Mouse (Mus musculus) T-helper 1 cell (primary cell): Measurements from ENCODE around the gene Bik.

ENCODE experiments used
- in situ Hi-C: fragments of 300-600 bp; cut with MboI, MseI; formaldehyde crosslinking; loops from one replicate; pipeline ENCODE4 v1.15.1; 2025; ENCODE audit warnings: high pct_unique_total_duplicates

The Bik gene

DNA sequence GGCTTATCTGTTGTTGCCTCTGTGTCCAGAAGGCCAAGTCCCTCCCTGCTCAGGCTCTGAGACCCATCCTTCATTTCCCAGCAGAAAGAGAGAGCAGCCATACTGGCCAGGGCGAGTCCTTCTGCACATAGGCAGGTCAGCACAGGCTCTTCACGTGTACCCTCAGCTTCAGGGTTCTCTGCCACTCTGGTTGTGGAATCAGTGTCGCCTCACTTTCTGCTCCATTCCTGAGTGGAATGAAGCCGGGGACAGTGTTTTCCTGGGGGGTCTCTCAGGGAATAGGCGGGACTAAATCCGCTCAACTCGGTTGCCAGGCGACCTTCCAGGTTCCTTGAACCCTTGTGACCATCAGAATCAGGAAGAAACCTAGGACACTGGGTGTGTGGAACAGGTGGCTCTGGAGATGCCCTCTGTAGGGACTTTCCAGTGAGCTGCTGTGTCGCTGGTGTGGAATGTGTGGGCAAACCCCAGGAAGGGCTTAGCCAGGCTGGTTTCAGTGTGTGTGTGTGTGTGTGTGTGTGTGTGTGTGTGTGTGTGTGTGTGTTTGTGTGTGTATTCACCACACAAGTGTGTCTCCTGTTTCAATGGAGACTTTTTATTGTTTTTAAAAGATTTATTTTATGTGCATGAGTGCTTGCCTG, 15.1 kb downstream of the Bik start:
- in situ Hi-C loops: no loop called here

DNA sequence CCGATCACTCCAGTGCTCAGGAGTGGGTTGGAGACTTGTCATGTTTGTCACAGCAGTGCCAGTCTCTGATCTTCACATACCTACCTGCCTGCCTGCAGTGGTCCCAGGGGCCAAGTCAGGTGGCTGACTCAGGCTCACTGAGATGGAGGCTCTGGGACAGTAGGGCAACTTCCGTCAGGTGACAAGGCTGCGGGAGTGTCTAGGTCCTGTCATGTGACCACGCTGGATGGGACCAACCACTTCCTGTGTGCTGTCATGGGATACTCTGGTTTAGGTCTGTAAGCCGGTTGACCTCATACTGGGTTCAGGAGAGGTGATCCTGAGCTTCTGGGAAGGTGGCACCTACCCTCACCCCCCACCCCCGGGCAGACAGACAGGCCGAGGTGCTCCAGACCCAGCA, 19.4 kb downstream of the Bik start:
- in situ Hi-C loops: no loop called here

DNA sequence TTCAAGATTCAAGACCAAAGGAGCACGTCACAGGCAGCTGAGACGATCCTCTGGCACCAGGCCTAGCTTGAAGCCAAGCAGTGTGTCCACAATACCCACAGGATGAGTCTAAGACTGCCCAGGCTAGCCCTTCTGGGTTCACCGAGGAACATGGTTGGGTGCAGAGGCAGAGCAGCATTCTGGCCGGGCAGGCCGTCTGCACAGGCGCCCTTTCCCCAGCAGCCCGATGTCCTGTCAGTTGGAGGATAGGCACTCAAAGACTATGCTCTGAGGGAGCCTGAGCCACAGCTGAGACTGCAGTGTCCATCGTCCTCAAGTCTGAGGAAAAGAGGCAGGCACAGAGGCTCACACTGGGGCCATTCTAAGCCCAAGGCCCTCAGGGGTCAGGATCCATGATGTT, 20.5 kb downstream of the Bik start:
- in situ Hi-C loops: no loop called here

DNA sequence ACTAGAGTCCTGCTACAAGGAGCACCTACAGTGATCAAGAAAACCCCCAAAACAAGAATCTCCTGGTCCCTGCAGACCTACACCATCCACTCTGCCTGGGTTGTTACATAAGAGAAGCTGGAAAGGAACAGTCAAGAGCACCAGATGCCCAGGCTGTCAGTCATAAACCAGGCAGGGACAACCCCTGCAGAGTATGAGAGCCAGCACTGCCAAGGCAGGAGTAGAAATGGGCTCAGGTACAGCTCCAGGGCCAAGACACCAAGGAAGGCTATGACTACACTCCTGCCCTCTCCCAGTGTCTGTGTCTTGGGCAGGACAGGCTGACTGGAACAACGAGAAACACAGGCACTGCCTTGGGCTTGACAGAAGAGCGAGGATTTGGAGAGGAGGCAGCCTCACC, 23.5 kb downstream of the Bik start:
- in situ Hi-C loops: no loop called here

DNA sequence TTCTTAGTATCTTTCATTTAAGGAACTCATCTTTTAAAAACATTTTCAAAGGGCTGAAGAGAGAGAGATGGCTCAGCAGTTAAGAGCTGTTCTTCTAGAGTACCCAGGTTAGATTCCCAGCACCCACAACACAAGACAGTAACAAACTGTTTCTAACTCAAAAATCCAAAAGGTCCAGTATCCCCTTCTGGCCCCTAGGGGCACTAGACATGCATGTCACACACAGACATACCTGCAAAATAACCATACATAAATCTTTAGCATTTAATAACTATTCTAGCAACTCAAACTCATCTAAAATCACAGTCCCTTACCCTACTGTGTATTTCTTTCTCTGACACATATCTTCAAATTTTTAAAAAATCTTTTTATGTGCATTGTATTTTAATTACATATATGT, 27.2 kb downstream of the Bik start:
- in situ Hi-C loops: no loop called here

DNA sequence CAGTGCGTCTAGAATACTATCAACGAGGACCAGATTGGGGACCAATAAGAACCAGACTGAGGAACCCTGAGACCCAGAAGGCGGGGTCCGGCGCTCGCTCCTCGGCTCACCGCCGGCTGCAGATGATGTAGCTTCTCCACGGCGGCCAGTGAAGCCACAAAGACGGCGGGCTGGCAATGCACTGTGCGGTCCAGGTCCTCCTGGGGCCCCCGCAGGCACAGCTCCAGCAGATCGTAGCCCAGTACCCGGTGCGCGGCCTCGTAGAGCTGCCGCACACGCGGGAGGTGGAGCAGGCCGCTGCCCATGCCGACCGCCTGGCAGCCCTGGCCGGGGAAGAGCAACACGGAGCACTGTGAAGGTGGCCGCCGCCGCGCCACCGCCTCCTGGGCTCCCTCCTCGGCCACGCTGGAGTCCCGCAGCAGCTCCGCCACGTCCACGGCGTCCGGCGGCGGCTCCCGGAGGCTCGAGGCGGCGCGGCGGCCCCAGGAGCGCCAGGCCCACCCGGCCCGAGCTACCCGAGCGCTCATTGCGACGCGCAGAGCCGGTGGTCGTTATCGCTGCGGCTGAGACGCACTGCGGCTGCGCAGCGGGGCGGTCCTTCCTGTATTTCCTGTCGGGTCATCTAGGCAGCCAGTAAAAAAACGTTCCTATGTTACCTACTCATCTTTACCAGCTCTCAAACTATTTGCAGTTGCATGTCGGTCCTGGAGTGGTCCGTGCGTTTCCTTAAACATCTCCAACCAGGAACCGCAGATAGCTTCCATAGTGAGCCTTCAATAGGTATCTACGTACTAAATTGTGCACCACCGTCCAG, 28.7 kb downstream of the Bik start:
- in situ Hi-C loops: no loop called here

DNA sequence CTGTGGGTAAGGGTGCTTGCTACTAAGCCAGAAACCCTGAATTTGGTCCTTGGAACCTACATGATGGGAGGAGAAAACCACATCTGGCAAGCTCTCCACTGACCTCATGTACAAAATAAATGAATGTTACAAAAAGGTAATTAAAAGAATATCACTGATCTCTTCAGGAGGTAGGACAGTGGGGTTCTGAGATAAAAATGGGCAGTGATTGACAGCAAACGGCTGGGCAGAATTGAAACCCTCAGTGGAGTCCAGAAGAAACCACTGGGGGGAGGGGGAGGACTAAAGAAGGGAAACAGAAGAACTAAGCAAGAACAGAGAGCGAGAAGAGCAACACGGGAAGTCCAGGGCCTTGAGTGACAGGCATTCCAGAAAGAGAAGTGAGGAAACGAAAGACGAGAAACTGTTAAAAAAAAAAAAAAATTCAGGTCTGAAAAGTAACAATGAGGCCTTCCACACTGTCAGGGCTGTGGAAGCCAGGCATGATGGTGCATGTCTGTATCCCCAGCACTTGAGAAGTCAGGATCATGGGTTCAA, 34.3 kb downstream of the Bik start:
- in situ Hi-C loops: no loop called here

DNA sequence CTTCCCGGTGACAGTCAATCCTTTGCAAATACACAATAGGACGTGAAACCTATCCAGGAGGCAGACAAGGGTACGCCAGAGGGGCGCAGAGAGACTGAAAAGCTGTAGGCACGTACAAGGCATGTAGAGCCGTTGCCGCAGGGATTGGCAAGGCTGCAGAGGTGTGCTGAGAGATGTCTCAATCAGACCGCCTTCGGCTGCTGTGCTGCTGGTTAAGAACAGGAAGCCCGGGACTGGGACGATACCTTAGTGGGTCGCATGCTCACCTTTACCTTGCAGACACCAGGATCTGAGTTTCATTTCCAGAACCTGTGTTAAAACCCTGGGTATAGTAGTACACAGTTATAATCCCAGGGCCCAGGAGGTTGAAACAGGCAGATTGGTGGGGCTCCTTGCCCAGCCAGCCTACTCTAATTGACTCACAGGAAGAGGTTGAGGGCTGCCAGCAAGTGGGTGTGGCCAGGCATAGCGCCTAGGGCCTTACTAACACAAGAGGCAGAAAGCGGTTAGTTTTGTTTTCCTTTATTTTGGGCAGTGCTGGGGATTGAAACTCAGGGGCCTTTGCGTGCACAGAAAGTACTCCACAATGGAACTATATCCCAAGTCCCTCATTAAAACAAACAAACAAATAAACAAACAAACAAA, 36.1 kb downstream of the Bik start:
- in situ Hi-C loops: no loop called here

DNA sequence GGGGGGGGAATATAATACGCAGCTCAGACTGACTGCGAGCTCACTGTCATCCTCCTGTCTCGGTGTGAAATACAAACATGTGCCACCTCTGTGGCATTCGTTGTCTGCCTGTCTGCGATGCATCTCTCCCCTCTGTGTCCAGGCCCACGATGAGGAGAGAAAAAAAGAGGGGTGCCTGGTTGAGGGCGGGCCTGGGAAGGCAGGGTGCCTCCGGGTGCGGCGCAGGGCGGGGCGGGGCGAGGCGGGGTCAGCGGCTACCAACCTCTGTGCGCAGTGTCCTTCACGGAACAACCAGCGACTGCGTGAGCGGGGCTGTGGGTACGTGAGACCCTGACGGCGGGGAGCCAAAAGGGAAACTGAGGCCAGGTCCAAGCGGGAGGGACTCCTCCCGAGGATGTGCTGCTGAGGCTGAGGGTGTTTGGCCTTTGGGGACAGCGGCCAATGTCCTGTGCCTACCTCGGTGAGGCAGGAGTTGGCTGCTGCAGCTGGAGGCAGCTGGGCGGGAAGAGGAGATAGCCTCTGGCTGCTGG, 36.7 kb downstream of the Bik start, which contains the start of the genes Tspo and Mcat:
Gene Tspo (plus strand): TSS at position 266 of the 530 bp plus-strand sequence.
Gene Mcat (minus strand): TSS at position 461 of the 530 bp plus-strand sequence.
- in situ Hi-C loops: no loop called here

DNA sequence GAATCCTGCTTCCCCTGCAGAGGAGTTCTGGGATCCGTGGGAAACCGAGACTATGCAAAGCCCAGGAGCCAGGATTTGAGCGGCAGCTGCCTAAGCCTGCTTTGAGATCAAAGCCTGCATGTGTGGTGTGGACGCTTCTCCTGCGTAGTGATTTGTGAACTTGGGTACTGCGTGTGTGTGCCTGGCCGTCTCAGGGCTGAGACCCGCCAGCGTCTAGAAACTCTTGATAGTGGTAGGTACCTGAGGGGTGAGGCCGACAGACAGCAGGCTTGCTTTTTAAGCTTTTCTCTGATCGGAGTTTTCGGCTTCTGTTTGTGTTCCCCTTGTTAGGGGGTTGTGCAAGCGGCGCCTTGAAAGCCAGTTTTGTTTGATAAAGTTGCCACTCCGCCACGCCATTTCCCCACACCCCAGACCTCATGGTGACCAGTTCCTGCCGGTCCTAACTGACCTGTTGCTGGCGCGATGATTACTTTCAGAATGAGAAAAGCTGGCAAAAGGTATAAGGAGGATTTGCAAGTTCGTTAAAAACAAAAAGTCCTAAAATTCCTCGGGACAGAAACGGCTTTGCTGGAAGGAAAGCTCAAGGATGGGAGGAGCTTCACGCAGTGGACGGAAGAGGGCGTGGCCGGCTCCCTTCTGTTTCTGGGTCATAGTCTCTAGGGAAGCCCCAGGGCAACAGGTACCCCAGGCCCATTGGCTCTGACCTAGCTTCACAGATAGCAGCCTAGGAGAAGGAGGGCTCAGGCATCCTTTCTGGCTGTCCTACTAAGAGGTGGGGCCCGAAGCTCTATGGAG, 37.4 kb downstream of the Bik start:
- in situ Hi-C loops: no loop called here

DNA sequence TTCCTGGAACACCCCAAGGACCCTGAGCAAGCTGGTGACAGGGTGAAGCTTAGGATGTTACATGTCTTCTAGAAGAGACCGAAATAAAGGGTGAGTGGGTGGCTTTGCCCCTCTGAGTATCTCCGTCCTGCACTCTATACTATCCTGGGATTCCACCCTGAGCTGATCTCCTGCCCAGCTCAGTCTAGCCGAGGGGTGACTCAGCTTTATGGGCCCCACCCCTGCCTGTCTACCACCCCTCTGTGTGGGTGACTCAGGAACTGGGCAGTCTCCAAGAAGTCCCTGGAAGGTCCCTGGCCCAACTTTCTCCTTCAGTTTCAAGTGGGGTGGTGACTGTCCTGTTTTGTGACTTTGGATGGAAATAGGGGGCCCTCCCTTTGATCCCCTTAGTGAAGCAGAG, 38.8 kb downstream of the Bik start:
- in situ Hi-C loops: no loop called here

DNA sequence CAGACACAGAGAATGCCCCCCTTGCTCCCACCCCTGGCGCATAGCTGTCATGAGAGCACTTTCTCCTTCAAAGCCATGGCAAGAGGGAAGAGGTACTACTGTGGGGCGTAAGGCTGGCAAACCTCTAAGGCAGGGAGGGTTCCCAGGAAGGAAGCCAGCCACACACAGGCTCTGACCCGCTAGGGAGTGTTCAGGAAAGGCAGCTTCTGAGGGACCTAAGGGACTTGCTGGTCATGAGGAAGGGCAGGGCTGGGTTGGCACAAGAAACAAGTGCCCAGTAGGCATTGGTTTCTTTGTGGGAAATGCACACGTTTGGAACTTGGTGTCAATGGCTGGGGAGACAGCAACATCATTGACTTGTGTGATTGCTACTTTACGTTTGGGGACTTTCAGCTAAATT, 39.3 kb downstream of the Bik start:
- in situ Hi-C loops: no loop called here

DNA sequence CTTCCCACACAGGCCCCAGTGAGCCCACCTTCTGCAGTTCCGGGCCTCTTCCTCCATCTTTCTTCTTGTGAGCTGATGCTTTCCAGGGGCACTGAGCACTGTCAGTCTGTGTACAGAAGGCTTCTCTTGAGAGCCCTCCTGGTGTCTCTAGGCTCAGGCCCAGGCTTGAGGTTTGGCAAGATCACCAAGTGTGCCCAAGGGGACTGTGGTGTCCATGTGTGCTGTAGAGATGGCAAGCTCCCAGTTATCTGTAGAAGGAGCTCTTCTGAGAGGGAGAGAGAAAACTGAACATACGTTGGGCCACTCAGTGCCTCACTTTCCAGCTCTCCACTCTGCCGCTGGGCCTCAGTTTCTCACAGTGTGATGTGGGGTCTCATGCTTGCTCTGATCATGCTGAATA, 41.1 kb downstream of the Bik start:
- in situ Hi-C loops: no loop called here

DNA sequence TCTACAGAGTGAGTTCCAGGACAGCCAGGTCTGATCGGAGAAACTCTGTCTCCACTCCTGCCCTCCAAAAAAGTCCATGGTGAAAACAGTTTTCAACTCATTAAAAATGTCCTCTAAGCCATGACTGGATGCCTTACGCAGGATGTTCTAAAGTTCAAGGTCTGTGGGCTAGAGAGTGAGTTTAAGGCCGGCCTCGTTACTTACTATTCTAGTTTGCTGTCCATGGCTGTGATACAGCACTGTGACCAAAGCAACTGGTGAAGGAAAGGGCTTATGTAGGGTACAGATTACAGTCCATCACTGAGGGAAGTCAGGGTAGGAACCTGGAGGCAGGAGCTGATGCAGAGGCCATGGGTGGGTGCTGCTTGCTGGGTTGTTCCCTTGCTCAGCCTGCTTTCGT, 41.9 kb downstream of the Bik start:
- in situ Hi-C loops: no loop called here

DNA sequence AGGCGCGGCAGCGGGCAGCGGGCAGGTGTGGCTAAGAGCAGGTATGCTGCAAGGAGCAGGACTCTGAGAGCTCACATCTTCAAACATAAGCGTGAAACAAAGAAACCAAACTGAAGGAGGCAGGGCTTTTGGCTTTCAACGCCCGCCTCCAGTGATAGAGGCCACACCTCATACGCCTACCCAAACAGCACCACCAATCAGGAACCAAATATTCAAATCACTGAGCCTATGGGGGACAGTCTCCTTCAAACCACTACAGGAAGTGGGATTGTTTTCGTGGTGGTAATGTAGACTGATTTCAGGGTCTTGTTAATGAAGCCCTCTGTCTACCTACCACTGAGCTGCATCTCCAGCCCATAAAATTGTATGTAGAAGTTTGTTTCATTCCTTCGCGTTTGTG, 43.0 kb downstream of the Bik start:
- in situ Hi-C loops: no loop called here

DNA sequence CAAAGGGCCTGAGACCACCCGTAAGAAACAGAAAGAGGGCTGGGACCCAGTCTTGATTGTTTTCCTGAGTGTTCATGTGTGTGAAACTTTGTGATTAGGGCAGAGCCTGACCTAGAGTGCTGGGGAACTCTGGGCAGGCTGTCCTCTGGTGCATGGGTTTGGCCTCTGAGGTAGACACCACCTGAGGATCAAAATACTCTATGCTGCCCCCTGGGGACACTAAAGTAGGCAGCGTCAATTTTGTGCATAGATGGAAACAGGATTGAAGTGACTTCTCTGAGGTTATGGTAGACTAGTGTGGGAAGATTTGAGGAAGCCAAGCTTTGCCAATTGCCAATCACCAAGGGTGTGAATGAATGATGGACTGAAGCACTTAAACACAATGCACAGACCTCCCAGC, 44.0 kb downstream of the Bik start:
- in situ Hi-C loops: no loop called here

DNA sequence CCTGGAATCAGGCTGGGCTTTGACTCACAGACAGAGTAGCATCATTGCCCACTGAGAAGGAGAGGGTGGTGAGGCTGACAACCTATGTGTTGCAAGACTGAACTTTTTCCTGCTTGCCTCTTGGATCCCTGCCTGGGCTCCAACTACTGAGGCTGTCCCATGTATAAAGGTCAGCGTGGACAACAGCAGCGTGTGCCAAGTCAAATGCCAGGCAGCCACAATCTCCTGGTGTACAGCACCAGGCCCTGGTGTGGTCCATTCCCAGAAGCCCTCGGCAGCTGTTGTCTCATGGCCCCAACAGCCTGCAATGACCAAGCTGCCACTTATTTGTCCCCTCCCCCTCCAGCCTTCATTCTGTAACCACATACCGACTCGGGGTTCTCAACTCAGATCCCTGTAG, 45.0 kb downstream of the Bik start:
- in situ Hi-C loops: no loop called here

DNA sequence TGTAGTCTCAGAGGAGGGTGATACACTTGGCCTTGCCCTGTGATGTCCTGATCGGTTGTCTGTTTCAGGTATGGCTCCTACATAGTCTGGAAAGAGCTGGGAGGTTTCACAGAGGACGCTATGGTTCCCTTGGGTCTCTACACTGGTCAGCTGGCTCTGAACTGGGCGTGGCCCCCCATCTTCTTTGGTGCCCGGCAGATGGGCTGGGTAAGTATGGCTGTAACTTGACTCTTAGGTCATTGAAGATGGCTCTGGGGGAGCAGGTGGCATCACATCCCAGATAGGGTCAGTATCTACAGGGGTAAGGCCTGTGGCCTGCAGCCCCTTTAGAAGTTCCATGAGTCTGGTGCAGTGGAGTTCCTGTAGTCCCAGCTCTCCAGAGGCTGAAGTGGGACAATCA, 45.5 kb downstream of the Bik start:
- in situ Hi-C loops: no loop called here

DNA sequence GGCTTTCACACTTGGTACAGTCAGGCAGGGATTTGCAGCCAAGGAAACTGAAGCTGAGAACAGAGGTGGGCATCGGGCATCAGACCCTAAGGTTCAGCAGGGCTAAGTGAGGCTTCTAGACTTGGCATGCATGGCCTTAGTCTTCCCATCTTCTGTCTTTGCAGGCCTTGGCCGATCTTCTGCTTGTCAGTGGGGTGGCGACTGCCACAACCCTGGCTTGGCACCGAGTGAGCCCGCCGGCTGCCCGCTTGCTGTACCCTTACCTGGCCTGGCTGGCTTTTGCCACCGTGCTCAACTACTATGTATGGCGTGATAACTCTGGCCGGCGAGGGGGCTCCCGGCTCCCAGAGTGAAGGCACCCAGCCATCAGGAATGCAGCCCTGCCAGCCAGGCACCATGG, 46.9 kb downstream of the Bik start:
- in situ Hi-C loops: no loop called here

DNA sequence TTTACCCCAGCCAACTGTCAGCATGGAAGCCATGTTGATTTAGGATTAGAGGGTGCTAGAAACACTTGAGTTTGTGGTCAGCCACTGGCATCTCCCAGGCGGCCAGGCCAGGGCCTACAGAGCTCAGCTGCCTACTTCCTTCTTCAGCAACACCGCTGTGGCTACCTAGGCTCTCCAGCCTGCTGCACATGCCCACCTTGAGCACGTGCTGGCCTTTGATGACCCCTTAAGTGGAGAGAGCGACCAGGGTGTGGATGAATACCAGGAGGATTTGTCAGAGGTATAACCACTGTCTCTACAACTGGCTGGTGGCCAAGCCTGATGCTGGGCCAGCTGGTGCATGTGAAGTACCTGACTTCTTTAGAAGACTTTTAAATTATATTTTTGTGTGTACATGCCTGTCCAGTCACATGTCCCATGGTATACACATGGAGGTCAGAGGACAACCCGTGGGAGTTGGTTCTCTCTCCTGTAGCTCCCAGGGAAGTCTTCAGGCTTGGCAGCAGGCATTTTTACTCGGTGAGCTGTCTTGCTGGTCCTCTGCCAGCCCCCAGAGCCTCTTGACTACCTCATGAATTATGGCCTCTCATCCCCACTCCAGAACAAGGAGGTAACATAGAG, 48.2 kb downstream of the Bik start:
- in situ Hi-C loops: no loop called here

DNA sequence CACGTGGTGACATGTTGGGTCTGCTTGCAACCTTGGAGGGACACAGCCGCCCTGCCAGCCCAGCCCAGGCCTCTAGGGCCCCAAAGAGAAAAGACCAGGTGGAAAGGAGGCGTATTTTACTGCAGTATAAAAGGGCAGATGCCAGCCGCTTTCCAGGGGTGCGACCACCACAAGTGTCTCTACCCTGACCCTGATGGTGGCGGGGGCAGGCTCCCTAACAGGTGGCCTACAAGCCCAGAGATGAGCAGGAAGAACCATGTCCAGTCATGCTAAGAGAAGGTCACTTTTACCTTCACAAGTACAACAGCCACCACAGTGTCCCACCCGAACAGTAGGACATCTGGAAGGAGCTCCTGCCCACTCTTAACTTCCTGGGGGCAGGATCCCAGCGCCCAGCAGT, 48.9 kb downstream of the Bik start:
- in situ Hi-C loops: no loop called here
